Mouse (Mus musculus) midbrain, postnatal 0 days (tissue): ENCODE data around the gene Cbx3. TPM values are rescaled to one million over a fixed set of nuclear protein-coding genes. Genes with fewer than 3 reads are reported as not detected.
A peak's percentile ranks its signal among the peaks of the same experiment; 100 is the strongest.

Source experiments
- ATAC-seq: fragments of 200-750 bp; cut with Nextera tagmentation; 2 replicates; pipeline ENCODE4 v1.8.0; 2017; ENCODE audit warnings: moderate number of reproducible peaks, mild to moderate bottlenecking, moderate TSS enrichment, moderate library complexity; ENCODE audit not compliant: low FRiP score
- DNase-seq: peaks from one replicate; pipeline ENCODE4 v3.0.0-alpha.2; 2015; ENCODE audit warnings: low spot score
- H3K27ac ChIP-seq: fragments of 300-500 bp; sonication (generic); 2 replicates; pipeline ENCODE4 v1.5.1; 2014; ENCODE audit warnings: low read depth, mild to moderate bottlenecking, low read length, mixed read lengths
- H3K27me3 ChIP-seq: fragments of 300-500 bp; sonication (generic); 2 replicates; pipeline ENCODE4 v1.6.1; 2014; ENCODE audit warnings: low read length, control low read depth, mixed read lengths; ENCODE audit not compliant: insufficient read depth
- H3K36me3 ChIP-seq: fragments of 300-500 bp; sonication (generic); 2 replicates; pipeline ENCODE4 v1.6.1; 2014; ENCODE audit warnings: low read length, control low read depth, mixed read lengths; ENCODE audit not compliant: insufficient read depth
- H3K4me1 ChIP-seq: fragments of 300-500 bp; sonication (generic); 2 replicates; pipeline ENCODE4 v1.6.1; 2014; ENCODE audit warnings: mild to moderate bottlenecking, control low read depth, antibody characterized with exemption, low read length, mixed read lengths; ENCODE audit not compliant: insufficient read depth
- H3K4me2 ChIP-seq: fragments of 300-500 bp; sonication (generic); 2 replicates; pipeline ENCODE4 v1.6.1; 2014; ENCODE audit warnings: low read depth, mild to moderate bottlenecking, low read length, mixed read lengths; ENCODE audit not compliant: poor library complexity, severe bottlenecking
- H3K4me3 ChIP-seq: fragments of 300-500 bp; sonication (generic); 2 replicates; pipeline ENCODE4 v1.5.1; 2014; ENCODE audit warnings: low read depth, mild to moderate bottlenecking, low read length, moderate library complexity
- H3K9ac ChIP-seq: fragments of 300-500 bp; sonication (generic); replicated peaks from 2 replicates; pipeline ENCODE4 v1.6.1; 2014; ENCODE audit warnings: mild to moderate bottlenecking, low read length, moderate library complexity, mixed read lengths; ENCODE audit not compliant: poor library complexity, severe bottlenecking
- H3K9me3 ChIP-seq: fragments of 300-500 bp; sonication (generic); 2 replicates; pipeline ENCODE4 v1.6.1; 2016; ENCODE audit warnings: low read length, control low read depth
- CTCF ChIP-seq: IDR thresholded peaks from 2 replicates; pipeline ENCODE4 v1.5.1; 2016; ENCODE audit warnings: antibody characterized with exemption, mild to moderate bottlenecking
- WGBS: fragments of 180-500 bp; shearing (Covaris S2); extraction: QIAGEN DNeasy Blood & Tissue Kit; methylation state at CpG from one replicate; pipeline ENCODE4 v1.1.7; 2014; 5-methylcytosine and 5-hydroxymethylcytosine counted together
- polyA plus RNA-seq: library from polyadenylated mRNA; unstranded; fragments of >200 nt; fragmentation: Nextera tagmentation; extraction: Ambion mirVana; gene quantifications from 2 replicates; pipeline ENCODE4 v1.2.1, GENCODE M21; 2015
- total RNA-seq: library from RNA; depleted of rRNA; stranded (reverse); fragments of >200 nt; gene quantifications from 2 replicates; pipeline ENCODE4 v1.2.3, GENCODE M21; 2014

The Cbx3 gene
- total and polyA plus RNA-seq, 2 experiments from 2014 or later: 129 to 535 TPM

DNA sequence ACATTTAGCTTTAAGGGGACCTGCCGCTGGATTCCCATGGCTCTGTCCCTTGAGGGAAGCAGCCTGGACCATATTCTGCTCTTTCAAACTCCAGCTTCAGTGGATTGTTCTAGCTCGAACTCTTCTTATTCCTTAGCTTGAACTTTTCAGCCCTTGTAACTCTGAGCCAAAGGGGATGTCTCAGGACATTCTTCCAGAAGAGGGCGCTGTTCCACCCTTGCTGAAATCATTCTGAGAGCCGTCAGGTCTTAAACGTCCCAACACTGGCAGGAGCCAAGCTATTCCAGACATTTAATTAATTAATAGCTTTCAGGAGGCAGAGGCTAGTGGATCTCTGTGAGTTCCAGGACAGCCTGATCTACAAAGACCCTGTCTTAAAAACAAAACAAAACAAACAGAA lies 39.9 kb downstream of the Cbx3 start:
- H3K27me3 ChIP-seq: no peaks in the 10 kb centered on the region
- H3K4me2 ChIP-seq: no peak overlapping the region
- no peaks in the 10 kb centered on the region for H3K9me3 ChIP-seq
- H3K9ac ChIP-seq: no peak overlapping the region
- no peak overlapping the region for H3K4me3 ChIP-seq
- DNase-seq (peak; percentile 43), ATAC-seq (no peak)
- 38% methylated on average over 5 of the region's 5 CpGs for WGBS
- H3K4me1 ChIP-seq: no peaks in the 10 kb centered on the region
- TF ChIP-seq CTCF: peak; percentile 58
- H3K27ac ChIP-seq: no peak overlapping the region
- no peaks in the 10 kb centered on the region for H3K36me3 ChIP-seq

DNA sequence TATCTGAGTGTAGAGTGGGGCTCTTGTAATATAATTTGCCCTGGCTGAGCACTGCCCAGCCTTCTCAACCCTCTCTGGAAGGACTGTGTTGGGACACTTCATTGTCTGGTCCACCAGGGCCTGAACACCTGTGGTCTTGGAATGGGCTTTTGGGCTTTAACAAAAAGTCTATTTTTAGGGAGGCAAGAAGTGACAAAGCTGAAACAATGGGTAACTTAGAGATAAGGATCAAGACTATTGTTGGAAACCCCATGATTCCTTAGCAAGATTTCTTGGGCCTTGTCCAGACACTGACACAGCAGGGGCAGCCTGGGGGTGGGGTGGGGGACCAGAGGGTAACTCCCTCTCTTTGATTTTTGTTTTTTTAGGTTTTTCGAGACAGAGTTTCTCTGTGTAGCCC lies 40.8 kb downstream of the Cbx3 start:
- DNase-seq (no peak), ATAC-seq (no peak)
- Histone ChIP-seq H3K9ac (no peak overlapping the region), H3K4me2 (no peak overlapping the region), H3K9me3 (no peaks in the 10 kb centered on the region), H3K36me3 (no peaks in the 10 kb centered on the region), H3K27ac (no peak overlapping the region), H3K4me3 (no peak overlapping the region), H3K4me1 (no peaks in the 10 kb centered on the region), H3K27me3 (no peaks in the 10 kb centered on the region)
- 24% methylated on average over 1 of the region's 1 CpGs for WGBS
- no peak for TF ChIP-seq CTCF

DNA sequence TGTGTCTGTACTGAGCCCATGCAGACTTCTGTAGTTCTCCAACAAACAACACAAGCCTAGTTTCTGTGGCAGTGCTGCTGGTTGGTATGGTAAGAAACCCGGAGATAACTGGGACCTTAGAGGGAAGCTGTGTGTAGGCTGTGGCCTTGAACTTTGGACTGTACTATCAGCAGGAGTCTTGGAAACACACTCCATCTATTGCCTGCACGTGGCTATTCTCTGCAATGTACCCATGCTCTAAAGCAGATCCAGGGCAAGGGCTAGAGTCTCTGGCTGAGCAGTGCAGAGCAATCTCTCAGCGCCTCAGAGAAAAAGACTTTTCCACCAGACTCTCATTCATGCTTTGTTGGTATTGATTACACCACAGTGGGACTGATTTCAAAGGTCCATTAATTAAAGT lies 43.6 kb downstream of the Cbx3 start:
- no peak for DNase-seq
- TF ChIP-seq CTCF: no peak
- Histone ChIP-seq H3K4me2 (no peak overlapping the region), H3K4me1 (no peaks in the 10 kb centered on the region), H3K4me3 (no peak overlapping the region), H3K9me3 (no peaks in the 10 kb centered on the region), H3K9ac (no peak overlapping the region), H3K27ac (no peak overlapping the region), H3K36me3 (no peaks in the 10 kb centered on the region), H3K27me3 (no peaks in the 10 kb centered on the region)
- WGBS: 85% methylated on average over 3 of the region's 3 CpGs
- no peak for ATAC-seq

DNA sequence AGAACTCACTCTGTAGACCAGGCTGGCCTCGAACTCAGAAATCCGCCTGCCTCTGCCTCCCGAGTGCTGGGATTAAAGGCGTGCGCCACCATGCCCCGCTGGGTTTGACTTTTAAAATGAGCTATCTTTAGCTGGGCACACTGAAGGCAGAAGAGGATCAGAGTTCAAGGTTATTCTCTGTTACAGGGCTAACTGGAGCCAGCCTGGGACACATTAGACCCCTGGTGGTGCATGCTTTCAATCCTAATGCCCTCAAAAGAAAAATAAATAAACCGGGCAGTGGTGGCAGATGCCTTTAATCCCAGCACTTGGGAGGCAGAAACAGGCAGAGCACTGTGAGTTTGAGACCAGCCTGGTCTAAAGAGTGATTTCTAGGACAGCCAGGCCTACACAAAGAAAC lies 44.7 kb downstream of the Cbx3 start:
- WGBS: 94% methylated on average over 7 of the region's 7 CpGs
- no peak for TF ChIP-seq CTCF
- ATAC-seq (no peak), DNase-seq (no peak)
- H3K4me2 ChIP-seq: no peak overlapping the region
- no peak overlapping the region for H3K27ac ChIP-seq
- H3K9me3 ChIP-seq: no peaks in the 10 kb centered on the region
- no peaks in the 10 kb centered on the region for H3K27me3 ChIP-seq
- no peaks in the 10 kb centered on the region for H3K36me3 ChIP-seq
- H3K4me1 ChIP-seq: no peaks in the 10 kb centered on the region
- no peak overlapping the region for H3K4me3 ChIP-seq
- no peak overlapping the region for H3K9ac ChIP-seq

DNA sequence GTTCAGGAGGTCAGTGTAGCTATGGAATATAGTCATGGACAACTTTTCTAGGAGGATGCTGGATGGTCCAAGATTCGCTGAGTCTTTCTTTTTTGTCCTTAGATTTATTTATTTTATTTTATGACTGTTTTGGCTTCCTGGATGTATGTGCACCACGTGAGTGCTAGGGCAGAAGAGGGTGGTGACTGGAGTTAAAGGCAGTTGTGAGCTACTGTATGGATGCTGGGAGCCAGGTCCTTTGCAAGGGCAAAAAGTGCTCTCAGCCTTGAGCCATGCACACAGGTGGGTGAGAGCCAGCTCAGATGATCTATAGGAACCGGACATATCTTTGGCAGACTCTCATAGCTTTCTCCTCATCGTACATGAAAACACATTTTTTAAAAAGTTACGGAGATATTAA lies 53.1 kb downstream of the Cbx3 start:
- Histone ChIP-seq H3K36me3 (no peaks in the 10 kb centered on the region), H3K9me3 (no peaks in the 10 kb centered on the region), H3K9ac (no peak overlapping the region), H3K4me2 (peak overlapping the region; percentile 73), H3K4me1 (peaks cover 4% of the 10 kb centered on the region; the same call in 1 of the 2 replicates), H3K27me3 (no peaks in the 10 kb centered on the region), H3K4me3 (peak overlapping the region; percentile 67), H3K27ac (no peak overlapping the region)
- 17% methylated on average over 5 of the region's 5 CpGs for WGBS
- ATAC-seq (no peak), DNase-seq (peak; percentile 6)
- TF ChIP-seq CTCF: no peak

DNA sequence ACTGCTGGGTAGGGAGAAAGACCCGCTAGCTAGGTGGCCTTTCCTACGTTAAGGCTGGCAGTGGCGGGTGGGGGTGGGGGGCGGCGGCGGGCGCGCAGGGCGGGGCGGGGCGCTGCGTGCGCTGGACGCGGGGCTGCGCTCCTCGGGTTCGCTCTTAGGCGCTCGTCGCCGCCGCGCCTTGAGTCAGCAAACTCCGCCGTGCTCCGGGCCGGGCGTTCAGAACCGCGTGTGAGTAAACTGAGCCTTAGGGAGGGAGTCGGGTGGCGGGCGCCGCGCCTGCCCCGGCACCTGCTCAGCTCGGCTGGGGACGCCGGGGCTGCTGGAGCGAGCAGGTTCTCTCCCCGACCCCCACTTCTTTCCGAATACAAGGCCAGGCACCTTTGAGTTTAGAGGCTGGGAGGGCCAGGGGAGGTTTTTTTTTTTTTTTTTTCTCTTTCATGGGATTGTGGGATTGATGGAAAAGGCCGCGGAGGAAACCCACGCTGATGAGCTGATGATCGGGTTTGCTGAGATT lies 53.7 kb downstream of the Cbx3 start, which contains the start of gene Snx10:
Gene Snx10 (plus strand): TSS at position 95 of the 514 bp plus-strand sequence.
- no peak for TF ChIP-seq CTCF
- DNase-seq (peak; percentile 67), ATAC-seq (peak; percentile 70)
- H3K27ac ChIP-seq: peak within 1 kb of the TSS; percentile 72
- peaks cover 4% of the 10 kb centered on the region; the same call in 1 of the 2 replicates for H3K4me1 ChIP-seq
- no peaks in the 10 kb centered on the region for H3K36me3 ChIP-seq
- no peaks in the 10 kb centered on the region for H3K9me3 ChIP-seq
- 0% methylated on average over 46 of the region's 47 CpGs for WGBS
- H3K9ac ChIP-seq: peak within 1 kb of the TSS; percentile 74
- no peaks in the 10 kb centered on the region for H3K27me3 ChIP-seq
- H3K4me3 ChIP-seq: peak within 1 kb of the TSS; percentile 67
- peak within 1 kb of the TSS; percentile 73 for H3K4me2 ChIP-seq
